Mouse (Mus musculus) adrenal gland, adult 18-20 months (tissue): Measurements from ENCODE around the gene Flad1. TPM values are rescaled to one million over a fixed set of nuclear protein-coding genes. Genes with fewer than 3 reads are reported as not detected.
A peak's percentile ranks its signal among the peaks of the same experiment; 100 is the strongest.

Experiments used
- DNase-seq, 2 experiments: peaks; one replicate each; pipeline ENCODE4 v3.0.0; 2021 to 2022; ENCODE audit warnings: low spot score in 2 of 2
- total RNA-seq, 2 experiments: library from RNA; stranded (reverse); gene quantifications; 1 replicate in 1 of 2; 2 replicates in 1 of 2; pipeline ENCODE4 v1.2.3; 2021

The Flad1 gene
- total RNA-seq, 2 experiments from 2014 or later = 28.6 to 37.6 TPM

DNA sequence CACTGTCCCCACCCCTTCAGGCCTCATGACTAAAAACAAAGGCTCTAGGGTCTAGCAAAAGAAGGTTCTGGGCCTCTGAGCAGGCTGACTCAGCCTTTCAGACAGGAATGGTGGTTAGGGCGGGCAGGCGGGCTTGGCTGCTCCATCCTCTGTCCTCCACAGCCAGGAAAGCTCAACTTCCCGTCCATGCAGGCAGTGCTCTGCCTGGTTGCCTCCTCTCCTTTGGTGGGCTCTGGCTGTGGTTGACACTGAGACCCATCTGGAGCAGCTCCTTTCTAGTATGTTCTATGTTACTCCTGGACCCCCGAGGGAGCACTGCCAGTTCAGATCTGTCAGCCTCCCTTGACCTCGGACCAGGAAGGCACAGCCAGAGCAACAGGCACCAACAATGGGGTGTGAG, 9.0 kb downstream of the Flad1 start, which contains the start of gene Lenep:
Gene Lenep, minus strand, starts transcription at position 101 of the 400 bp plus-strand sequence.
- no peak for DNase-seq

DNA sequence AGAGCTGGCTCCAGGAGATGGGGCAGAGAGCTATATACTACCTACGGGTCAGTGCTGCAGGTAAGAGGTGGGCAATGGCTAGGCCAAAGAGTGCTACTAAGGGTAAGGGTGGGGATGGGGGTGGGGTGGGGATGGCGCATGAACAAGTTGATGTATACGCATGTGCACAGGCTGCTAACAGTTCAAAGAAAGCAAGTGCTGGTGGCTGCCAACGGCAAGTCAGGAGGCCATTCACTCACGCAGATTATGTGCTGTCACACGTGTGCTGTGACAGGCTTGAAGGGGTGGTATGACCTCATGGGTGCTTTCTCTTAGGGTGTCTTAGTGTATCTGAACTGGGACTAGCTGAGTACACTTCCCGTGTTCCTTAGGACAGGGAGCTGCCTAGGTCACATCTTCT, 10.3 kb downstream of the Flad1 start:
- DNase-seq = no peak

DNA sequence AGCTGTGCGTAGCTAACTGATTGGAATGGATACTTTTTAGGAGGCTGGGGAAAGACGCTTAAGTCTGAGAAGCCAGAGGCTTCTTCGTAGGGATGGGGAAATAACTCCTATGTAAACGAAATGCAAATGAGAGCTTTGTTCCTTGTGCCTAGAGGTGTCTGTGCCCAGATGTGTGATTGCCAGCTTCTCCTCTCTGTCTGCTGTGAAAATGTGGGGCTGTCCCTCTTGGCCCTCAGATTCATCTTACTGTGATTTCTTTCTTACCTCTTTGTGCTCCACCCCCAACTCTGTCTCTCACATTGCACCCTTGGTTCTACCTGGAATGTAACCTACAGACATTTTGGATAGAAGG, 15.0 kb downstream of the Flad1 start:
- no peak for DNase-seq

DNA sequence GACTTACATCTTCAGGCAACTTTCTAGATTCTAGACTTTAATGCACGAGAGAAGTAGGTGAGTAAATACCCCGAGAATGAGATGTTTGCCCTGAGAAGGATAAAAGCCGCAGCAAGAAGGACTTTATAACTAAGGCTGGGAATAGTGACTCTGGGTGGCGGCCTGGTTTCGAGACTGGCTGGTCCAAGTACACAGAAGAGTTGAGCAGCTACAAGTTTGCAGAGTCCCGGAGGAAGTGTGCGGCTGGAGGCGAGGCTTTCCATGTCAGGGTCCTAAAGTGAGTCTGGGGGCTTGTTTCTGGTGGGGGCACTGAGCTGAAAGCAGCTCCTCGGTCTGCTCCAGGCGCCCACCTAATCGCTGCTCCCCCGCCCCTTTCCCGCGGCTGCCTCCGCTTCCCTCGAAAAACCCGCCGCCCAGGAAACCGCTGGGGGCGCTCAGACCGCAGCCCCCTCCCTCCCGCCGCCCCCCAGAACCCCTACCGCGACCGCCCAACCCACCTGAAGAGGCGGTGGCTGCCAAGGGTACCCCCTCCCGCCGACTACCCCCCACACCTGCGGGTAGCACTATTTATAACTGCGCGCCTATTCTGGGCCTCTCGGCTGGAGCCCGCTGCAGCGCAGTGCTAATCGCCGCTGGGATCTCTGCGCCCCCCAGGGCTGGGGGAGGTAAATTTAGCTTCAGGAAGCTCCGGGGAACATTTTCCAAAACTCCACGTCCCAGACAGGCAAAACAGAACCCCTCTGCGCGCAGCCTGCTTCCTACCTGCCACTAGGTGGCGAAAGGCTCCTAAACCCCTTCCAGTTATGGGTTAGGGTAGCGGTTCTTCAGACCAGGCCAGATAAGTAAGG, 15.6 kb downstream of the Flad1 start:
- peak; percentile 66 to 67 for DNase-seq

GRCm38 (mm10) chr3:89395419-89395805, 16.3 kb downstream of the Flad1 start:
- no peak for DNase-seq

DNA sequence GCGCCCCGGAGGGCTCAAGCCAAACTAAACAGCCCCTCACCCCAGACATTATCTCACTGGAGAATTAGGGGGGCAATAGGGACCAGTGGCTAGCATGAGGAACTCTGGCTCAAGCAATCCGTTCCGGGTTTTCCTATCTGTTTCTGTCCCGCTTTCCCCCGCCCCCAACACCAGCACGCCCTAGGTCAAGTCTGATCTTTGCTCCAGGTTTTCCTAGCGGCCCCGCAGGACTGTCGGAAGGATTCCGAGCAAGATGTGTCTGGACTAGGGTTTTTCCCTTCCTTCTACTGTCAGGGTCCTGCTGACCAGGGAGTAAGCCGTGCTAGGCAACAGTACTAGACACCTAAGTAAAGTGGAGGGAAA, 16.8 kb downstream of the Flad1 start:
- DNase-seq = peak; percentile 72 to 76

GRCm38 (mm10) chr3:89394006-89394893, 17.4 kb downstream of the Flad1 start, which contains the start of gene Zbtb7b:
Gene Zbtb7b, minus strand, starts transcription at chr3:89394776.
- peak; percentile 81 to 83 for DNase-seq

DNA sequence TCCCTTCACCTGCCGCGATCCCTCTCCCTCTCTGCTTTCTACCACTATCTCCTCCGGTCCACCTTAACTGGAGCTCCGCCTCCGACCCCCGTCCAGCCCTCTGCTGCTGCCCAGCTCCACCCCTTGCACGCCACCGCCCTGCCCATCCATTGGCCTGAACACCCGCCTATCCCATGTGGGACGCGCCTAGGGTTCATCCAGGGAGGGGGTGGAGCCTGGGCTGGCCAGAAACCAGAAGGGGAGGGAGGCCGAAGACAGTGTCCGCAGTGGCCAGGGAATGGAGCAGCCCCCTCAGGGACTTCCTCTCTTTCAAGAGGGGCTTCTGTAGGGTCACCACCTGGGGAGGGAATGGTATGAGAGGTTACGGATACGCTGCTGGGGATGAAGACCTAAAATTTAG, 18.1 kb downstream of the Flad1 start:
- DNase-seq = peak; percentile 96 to 98

DNA sequence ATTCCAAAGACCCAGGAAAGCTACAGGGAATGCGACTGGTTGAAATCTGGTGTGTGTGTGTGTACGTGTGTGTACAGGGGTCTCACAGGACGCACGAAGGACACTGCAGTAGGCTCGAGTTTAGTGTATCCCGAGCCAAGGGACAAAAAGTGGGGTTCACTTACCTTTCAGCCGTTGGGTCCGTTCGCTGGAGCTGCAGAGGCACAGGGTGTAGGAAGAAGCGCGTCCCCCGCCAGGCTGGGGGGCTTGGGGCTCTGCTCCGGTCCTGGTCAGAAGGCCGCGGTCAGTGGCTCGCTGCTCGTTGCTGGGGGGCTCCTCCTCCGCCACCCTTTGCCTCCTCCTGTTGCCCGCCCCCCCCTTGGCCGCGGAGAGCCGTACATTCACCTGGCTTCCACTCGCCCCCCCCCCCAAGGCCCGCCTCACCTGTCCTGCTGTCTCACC, 18.8 kb downstream of the Flad1 start:
- DNase-seq = peak; percentile 41 to 50

- peak; percentile 63 to 72 for DNase-seq
Measured at GRCm38 (mm10) chr3:89391663-89392511, 19.8 kb downstream of the Flad1 start.

GRCm38 (mm10) chr3:89390699-89391662, 20.7 kb downstream of the Flad1 start:
- peak in 1 of 2 experiments; percentile 51 for DNase-seq

- peak in 1 of 2 experiments; percentile 70 for DNase-seq
Measured at GRCm38 (mm10) chr3:89390111-89390515, 21.6 kb downstream of the Flad1 start.

- DNase-seq = no peak
Measured at GRCm38 (mm10) chr3:89388901-89389740, 22.5 kb downstream of the Flad1 start.

GRCm38 (mm10) chr3:89388134-89388881, 23.4 kb downstream of the Flad1 start:
- DNase-seq = no peak

GRCm38 (mm10) chr3:89387632-89388031, 24.0 kb downstream of the Flad1 start:
- DNase-seq = no peak

DNA sequence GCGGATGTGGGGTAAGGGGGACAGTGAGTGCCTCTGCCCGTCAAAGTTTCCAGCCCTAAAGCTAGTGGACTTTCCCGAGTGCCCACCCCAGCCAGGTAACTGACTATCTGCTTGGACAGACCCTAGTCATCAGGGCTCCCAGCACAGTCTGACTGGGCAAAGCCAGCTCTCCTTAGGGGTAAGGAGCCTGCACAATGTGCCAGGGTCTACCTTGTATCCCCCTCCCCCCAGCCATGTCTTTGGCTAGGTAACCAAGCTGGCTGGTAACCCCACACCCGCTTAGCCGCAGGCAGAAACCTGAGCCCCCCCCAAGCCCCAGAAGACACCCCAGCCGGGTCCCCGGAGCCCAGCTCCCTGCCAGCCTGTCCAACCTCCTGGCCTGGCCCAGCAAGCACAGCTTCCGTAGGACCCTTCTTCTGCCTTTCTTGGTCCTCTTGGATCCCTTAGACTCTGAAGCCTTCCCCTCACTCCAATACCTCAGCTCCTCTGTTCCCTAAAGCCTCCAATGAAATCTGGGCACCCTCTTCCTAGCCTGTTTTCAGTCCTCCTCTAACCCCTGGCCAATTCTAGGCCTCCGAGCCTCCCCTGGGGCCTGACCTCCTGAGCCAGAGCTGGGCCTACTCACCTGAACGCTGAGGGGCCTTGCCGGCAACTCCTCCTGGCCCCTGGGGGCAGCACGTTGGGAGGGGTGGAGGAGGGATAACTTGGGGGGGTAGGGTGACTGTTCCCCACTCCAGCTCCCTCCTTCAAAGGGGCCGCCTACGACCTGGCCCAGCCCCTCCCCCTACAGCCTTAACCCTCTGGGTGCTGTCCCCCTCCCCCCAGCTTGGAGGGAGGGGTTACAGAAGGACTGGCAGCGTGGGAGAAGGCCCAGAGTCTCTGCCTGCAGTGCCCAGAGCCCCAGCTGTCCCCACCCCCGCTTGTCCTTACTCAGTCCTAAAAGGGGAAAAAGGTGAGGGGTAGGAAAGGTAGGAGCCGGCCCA, 24.9 kb downstream of the Flad1 start:
- DNase-seq = no peak

DNA sequence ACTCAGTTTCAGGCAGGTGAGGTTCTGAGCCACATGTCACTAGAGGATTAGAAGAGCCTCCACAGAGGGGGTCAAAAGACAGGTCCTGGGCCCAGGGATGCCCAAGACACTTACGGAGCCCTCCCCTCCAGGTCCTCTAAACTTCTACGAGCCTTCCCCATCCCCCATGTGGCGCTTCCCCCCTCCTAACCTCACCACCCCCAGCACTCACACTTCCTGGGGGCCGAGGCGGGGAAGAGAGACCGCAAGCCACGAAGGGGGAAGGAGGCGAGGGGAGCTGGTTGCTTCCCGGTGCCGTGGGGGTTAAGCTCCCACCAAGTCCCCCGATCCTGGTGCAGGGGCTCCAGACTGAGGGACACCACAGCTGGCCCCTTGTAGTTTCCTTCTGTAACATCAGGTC, 26.2 kb downstream of the Flad1 start:
- no peak for DNase-seq
